ENCODE assay signal across 8 mouse cellular contexts in genomic region chr10:75211807-75212645, GRCm38 (mm10). TPM values are rescaled to one million over a fixed set of nuclear protein-coding genes. Genes with fewer than 3 reads are reported as not detected.
DNase-seq lines count a peak whose midpoint lies in the region; ATAC-seq and TF ChIP-seq lines count a peak whose summit lies in the region.

TSS of gene Specc1l (plus strand) at chr10:75212073.

- no peaks in the 10 kb centered on the region for H3K9me3 ChIP-seq in ES-E14 (ENCODE audit: control insufficient read depth, insufficient read depth, low read depth, low read length)
- no peaks in the 10 kb centered on the region for H3K9me3 ChIP-seq in forebrain, embryonic 16.5 days (ENCODE audit: control insufficient read depth, low read length)
- no peaks in the 10 kb centered on the region for H3K9me3 ChIP-seq in lung, embryonic 14.5 days (ENCODE audit: low read depth, low read length)

- peaks cover 0 to 2% of the 10 kb centered on the region in 2 experiments; a peak in 1 of 4 replicates for H3K4me1 ChIP-seq in ES-E14 (ENCODE audit: control insufficient read depth in 2 of 2, insufficient read depth in 2 of 2, low read length in 2 of 2, poor library complexity in 1 of 2)
- H3K4me1 ChIP-seq in forebrain, embryonic 16.5 days (replicated peaks; ENCODE audit: control insufficient read depth, insufficient read depth, low read length): peaks cover 9% of the 10 kb centered on the region
- peaks cover 6% of the 10 kb centered on the region for H3K4me1 ChIP-seq in lung, embryonic 14.5 days (ENCODE audit: insufficient read depth)
- H3K4me1 ChIP-seq in olfactory bulb, adult 2 months (ENCODE audit: control insufficient read depth, insufficient read depth, low read length): no peaks in the 10 kb centered on the region
- H3K4me1 ChIP-seq in thymus, adult 2 months (replicated peaks; ENCODE audit: control insufficient read depth, insufficient read depth, low read length): peaks cover 4% of the 10 kb centered on the region; the same call in 1 of the 2 replicates

- no peaks in the 10 kb centered on the region for H3K27me3 ChIP-seq in forebrain, embryonic 16.5 days (replicated peaks; ENCODE audit: control insufficient read depth, insufficient read depth, low read length)
- no peaks in the 10 kb centered on the region for H3K27me3 ChIP-seq in lung, embryonic 14.5 days (ENCODE audit: insufficient read depth, low read length)
- H3K27me3 ChIP-seq in thymus, adult 2 months (ENCODE audit: control insufficient read depth, insufficient read depth, low read length): no peaks in the 10 kb centered on the region

- H3K9ac ChIP-seq in ES-E14 (ENCODE audit: insufficient read depth, low read depth, low read length, poor library complexity, severe bottlenecking): peak within 1 kb of the TSS; percentile 97
- H3K9ac ChIP-seq in forebrain, embryonic 16.5 days (replicated peaks; ENCODE audit: low read depth, low read length): peak within 1 kb of the TSS; percentile 95
- H3K9ac ChIP-seq in lung, embryonic 14.5 days: peak within 1 kb of the TSS; percentile 85

- peak; percentile 86 for DNase-seq in ES-E14 (ENCODE audit: low read depth, low spot score)
- peak; percentile 97 for DNase-seq in cerebellum, adult 11-12 months
- peak; percentile 93 to 96 for DNase-seq in heart, postnatal 36 days
- DNase-seq in layer of hippocampus, adult 2 months (ENCODE audit: low spot score in 2 of 2): peak; percentile 95 to 97
- DNase-seq in lung, embryonic 14.5 days: peak; percentile 97
- peak; percentile 96 for DNase-seq in thymus, adult 2 months

- intact Hi-C loops in heart, postnatal 36 days (cut with DNase I): no loop called here

- peak within 1 kb of the TSS; percentile 83 for H3K27ac ChIP-seq in ES-E14 (ENCODE audit: insufficient read depth, low read depth, low read length, poor library complexity, severe bottlenecking)
- peak within 1 kb of the TSS; percentile 99 for H3K27ac ChIP-seq in forebrain, embryonic 16.5 days (ENCODE audit: low read length)
- peak within 1 kb of the TSS; percentile 99 for H3K27ac ChIP-seq in layer of hippocampus, adult 2 months
- H3K27ac ChIP-seq in lung, embryonic 14.5 days (ENCODE audit: low read depth): peak within 1 kb of the TSS; percentile 98
- peak within 1 kb of the TSS; percentile 99 for H3K27ac ChIP-seq in olfactory bulb, adult 2 months (ENCODE audit: insufficient read depth, low read depth, low read length)
- H3K27ac ChIP-seq in thymus, adult 2 months (ENCODE audit: control insufficient read depth, insufficient read depth, low read length): no peak within 1 kb of the TSS

- peak within 1 kb of the TSS; percentile 89 to 96 for H3K4me3 ChIP-seq in ES-E14 (ENCODE audit: insufficient read depth in 1 of 2, low read depth in 1 of 2, low read length in 2 of 2, poor library complexity in 1 of 2, severe bottlenecking in 1 of 2)
- peak within 1 kb of the TSS; percentile 98 for H3K4me3 ChIP-seq in forebrain, embryonic 16.5 days (replicated peaks; ENCODE audit: low read length)
- H3K4me3 ChIP-seq in layer of hippocampus, adult 2 months: peak within 1 kb of the TSS; percentile 99
- H3K4me3 ChIP-seq in lung, embryonic 14.5 days (ENCODE audit: low read depth, low read length): peak within 1 kb of the TSS; percentile 73
- H3K4me3 ChIP-seq in olfactory bulb, adult 2 months (ENCODE audit: insufficient read depth, low read depth, low read length): peak within 1 kb of the TSS; percentile 95
- peak within 1 kb of the TSS; percentile 95 for H3K4me3 ChIP-seq in thymus, adult 2 months (ENCODE audit: control insufficient read depth, insufficient read depth, low read length)

- in situ Hi-C loops in ES-E14 (cut with MboI; ENCODE audit: low sequenced_read_pairs in 2 of 2, unreplicated experiment in 2 of 2): no loop called here

- peak within 1 kb of the TSS; percentile 94 for H3K4me2 ChIP-seq in forebrain, embryonic 16.5 days (ENCODE audit: low read length)
- peak within 1 kb of the TSS; percentile 74 for H3K4me2 ChIP-seq in lung, embryonic 14.5 days

- ATAC-seq in forebrain, embryonic 16.5 days: peak; percentile 96
- peak; percentile 99 for ATAC-seq in lung, embryonic 14.5 days (ENCODE audit: insufficient read depth)

- no peaks in the 10 kb centered on the region for H3K36me3 ChIP-seq in ES-E14 (ENCODE audit: control insufficient read depth, insufficient read depth, low read length, poor library complexity, severe bottlenecking)
- no peaks in the 10 kb centered on the region for H3K36me3 ChIP-seq in forebrain, embryonic 16.5 days (ENCODE audit: control insufficient read depth, insufficient read depth)
- no peaks in the 10 kb centered on the region for H3K36me3 ChIP-seq in lung, embryonic 14.5 days (ENCODE audit: insufficient read depth)
- no peaks in the 10 kb centered on the region for H3K36me3 ChIP-seq in thymus, adult 2 months (ENCODE audit: control insufficient read depth, insufficient read depth, low read length)

- peak; percentile 98 for TF ChIP-seq POLR2A in olfactory bulb, adult 2 months (IDR thresholded peaks at IDR 0.05; ENCODE audit: insufficient read depth, low read depth, low read length)
- TF ChIP-seq POLR2A in thymus, adult 2 months (IDR thresholded peaks at IDR 0.05; ENCODE audit: control insufficient read depth, extremely low read depth, insufficient read depth, low read length, poor library complexity): peak; percentile 70

- WGBS in forebrain, embryonic 16.5 days: under 1% methylated on average over 77 of the region's 80 CpGs
- under 1% methylated on average over 71 of the region's 80 CpGs for WGBS in lung, embryonic 14.5 days
- under 1% methylated on average over 78 of the region's 80 CpGs for WGBS in olfactory bulb, adult 2 months
- WGBS in thymus, adult 2 months: under 1% methylated on average over 65 of the region's 80 CpGs

- no peak; the same call in 1 of the 2 replicates for TF ChIP-seq CTCF in layer of hippocampus, adult 2 months (conservative IDR thresholded peaks at IDR 0.05)
- no peak for TF ChIP-seq CTCF in lung, embryonic 14.5 days (IDR thresholded peaks at IDR 0.05; ENCODE audit: low read depth)
- no peak for TF ChIP-seq CTCF in olfactory bulb, adult 2 months (IDR thresholded peaks at IDR 0.05; ENCODE audit: insufficient read depth, low read depth, low read length)
- peak; percentile 62; the same call in 1 of the 2 replicates for TF ChIP-seq CTCF in thymus, adult 2 months (IDR thresholded peaks at IDR 0.05; ENCODE audit: borderline replicate concordance, control insufficient read depth, extremely low read depth, insufficient read depth, low read length, poor library complexity)

TF ChIP-seq in ES-E14, 5 proteins besides CTCF, POLR2A, EP300 and RAD21:
- TF ChIP-seq CHD2 (IDR thresholded peaks at IDR 0.05; ENCODE audit: low read depth, low read length): no peak
- TF ChIP-seq ZNF384 (IDR thresholded peaks at IDR 0.05; ENCODE audit: low read depth, low read length): no peak
- no peak for TF ChIP-seq HCFC1 (IDR thresholded peaks at IDR 0.05; ENCODE audit: borderline replicate concordance, insufficient read depth, low read length)
- no peak for TF ChIP-seq ZC3H11A (IDR thresholded peaks at IDR 0.05; ENCODE audit: borderline replicate concordance, low read depth, low read length)
- TF ChIP-seq MAFK (IDR thresholded peaks at IDR 0.05; ENCODE audit: insufficient read depth, low read depth, low read length): no peak

RNA-seq across cellular contexts. Expression of gene Specc1l, which starts in this region (rescaled TPM):
- 23.5 TPM in 2 replicates for total RNA-seq in ES-E14 (2012; rRNA removed)
- 42.5 and 48.8 TPM in 2 replicates for polyA plus RNA-seq in forebrain, embryonic 16.5 days (2015; fragmentation: Nextera tagmentation; extraction: Ambion mirVana)
- total RNA-seq in heart, postnatal 36 days (2021): 10 to 100 TPM; 42.7 to 43.1 TPM
- total RNA-seq in layer of hippocampus, adult 2 months (2021): 10 to 100 TPM; 43.4 to 48.3 TPM
- 32.6 and 34.6 TPM in 2 replicates for polyA plus RNA-seq in lung, embryonic 14.5 days (2014; fragmentation: Nextera tagmentation; extraction: Ambion mirVana)
- not detected in 2 replicates for polyA plus RNA-seq in olfactory bulb, adult 2 months (2012; ENCODE audit: insufficient read depth, insufficient read length, low replicate concordance, missing spikeins)
- 25.9 and 31.6 TPM in 2 replicates for polyA plus RNA-seq in thymus, adult 2 months (2012; rRNA removed)
